In the genomic region with DNA sequence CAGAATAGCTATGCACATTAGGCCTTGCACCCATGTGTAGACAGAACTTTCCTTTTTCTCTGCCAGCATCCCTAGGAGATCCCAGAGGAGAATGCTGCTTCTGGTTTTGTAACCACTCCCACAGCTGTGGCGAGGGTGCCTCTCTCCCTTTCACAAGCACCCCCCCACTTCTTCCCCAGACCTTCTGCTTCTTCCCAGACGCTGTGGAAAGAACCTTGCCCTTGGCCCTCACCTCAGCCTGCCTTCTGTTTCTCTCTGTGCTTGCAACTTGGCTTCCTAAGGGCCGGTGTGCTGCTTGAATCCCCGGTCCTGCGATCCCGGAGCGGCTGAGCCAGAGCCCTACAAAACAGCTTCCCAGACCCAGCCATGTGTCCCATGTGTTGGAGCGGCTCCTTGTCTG, we compare ENCODE assay signal across 12 mouse cellular contexts. TPM values are rescaled to one million over a fixed set of nuclear protein-coding genes. Genes with fewer than 3 reads are reported as not detected.
DNase-seq lines count a peak whose midpoint lies in the region; ATAC-seq and TF ChIP-seq lines count a peak whose summit lies in the region.
"Had no signal": no experiment of that assay in that cellular context is flagged by ENCODE, and none has a peak within 500 bp of the region (broad histone marks: within the 10 kb centered on the region; RNA-seq: fewer than 3 reads in every experiment).

No protein-coding gene starts in this region.

- H3K4me1 ChIP-seq in midbrain, embryonic 10.5 days = peaks cover 6% of the 10 kb centered on the region
- H3K4me1 ChIP-seq in midbrain, embryonic 16.5 days (ENCODE audit: control insufficient read depth, insufficient read depth, low read length) = no peaks in the 10 kb centered on the region
- H3K4me1 ChIP-seq: hindbrain, embryonic 13.5 days had no signal

- TF ChIP-seq CTCF in gastrocnemius, adult 2 months (IDR thresholded peaks at IDR 0.05) = no peak

- intact Hi-C loops in gastrocnemius, adult 2 months (cut with DNase I) = no loop called here

- H3K4me3 ChIP-seq in gastrocnemius, adult 2 months = no peak overlapping the region
- H3K4me3 ChIP-seq in midbrain, embryonic 10.5 days = 0 out of 2 replicates have a peak overlapping the region, but pooled peaks have one; percentile 9
- H3K4me3 ChIP-seq in midbrain, embryonic 16.5 days (ENCODE audit: low read depth, low read length) = no peak overlapping the region
- H3K4me3 ChIP-seq: hindbrain, embryonic 13.5 days had no signal

- no peak overlapping the region for H3K9ac ChIP-seq in midbrain, embryonic 16.5 days (ENCODE audit: low read depth, low read length)
- H3K9ac ChIP-seq: hindbrain, embryonic 13.5 days had no signal

- ATAC-seq in midbrain, embryonic 16.5 days = no peak
- no peak for ATAC-seq in activated CD4-positive, CD25-positive, alpha-beta regulatory T cell, adult 4 months
- ATAC-seq: forebrain, embryonic 16.5 days had no signal

- no peaks in the 10 kb centered on the region for H3K27me3 ChIP-seq in midbrain, embryonic 10.5 days (ENCODE audit: low read depth, poor library complexity, severe bottlenecking)
- no peaks in the 10 kb centered on the region for H3K27me3 ChIP-seq in midbrain, embryonic 16.5 days (ENCODE audit: control insufficient read depth, insufficient read depth, low read depth, low read length)

- no peaks in the 10 kb centered on the region for H3K36me3 ChIP-seq in midbrain, embryonic 10.5 days
- H3K36me3 ChIP-seq in midbrain, embryonic 16.5 days (ENCODE audit: control insufficient read depth, insufficient read depth, low read length) = no peaks in the 10 kb centered on the region
- H3K36me3 ChIP-seq: hindbrain, embryonic 13.5 days had no signal

- no peak overlapping the region for H3K4me2 ChIP-seq in midbrain, embryonic 16.5 days (ENCODE audit: low read length)
- H3K4me2 ChIP-seq: hindbrain, embryonic 13.5 days had no signal

- WGBS in midbrain, embryonic 10.5 days = 84% methylated on average over 8 of the region's 8 CpGs
- 83% methylated on average over 8 of the region's 8 CpGs for WGBS in midbrain, embryonic 16.5 days

- no peak for DNase-seq in gastrocnemius, adult 2 months
- DNase-seq in gastrocnemius, postnatal 4 days (ENCODE audit: low spot score in 2 of 2) = no peak
- DNase-seq in midbrain, embryonic 10.5 days (ENCODE audit: low spot score) = no peak
- peak; percentile 58 for DNase-seq in liver
- peak; percentile 54 to 62 for DNase-seq in thymus, postnatal 10 days (ENCODE audit: low spot score in 2 of 2)
- no peak for DNase-seq in layer of hippocampus, adult 11-12 months (ENCODE audit: low spot score)
- DNase-seq: adrenal gland, adult 2 months had no signal

- peak overlapping the region; percentile 56 for H3K27ac ChIP-seq in gastrocnemius, adult 2 months
- peak overlapping the region; percentile 50 for H3K27ac ChIP-seq in midbrain, embryonic 10.5 days (replicated peaks)
- H3K27ac ChIP-seq in midbrain, embryonic 16.5 days (ENCODE audit: low read length) = no peak overlapping the region
- H3K27ac ChIP-seq: hindbrain, embryonic 13.5 days had no signal

- H3K9me3 ChIP-seq in midbrain, embryonic 10.5 days (replicated peaks) = no peaks in the 10 kb centered on the region
- H3K9me3 ChIP-seq in midbrain, embryonic 16.5 days (replicated peaks; ENCODE audit: control insufficient read depth, low read length, poor library complexity, severe bottlenecking) = no peaks in the 10 kb centered on the region
- H3K9me3 ChIP-seq: hindbrain, embryonic 13.5 days had no signal

RNA-seq across cellular contexts. Expression of gene Tspoap1, which starts 9.3 kb away (rescaled TPM):
- not detected for total RNA-seq in gastrocnemius, adult 2 months (2021)
- total RNA-seq in gastrocnemius, postnatal 4 days (2021) = under 1 TPM; 0.18 to 0.39 TPM
- polyA plus RNA-seq in midbrain, embryonic 10.5 days (2016; fragmentation: Nextera tagmentation; extraction: Ambion mirVana) = 8.2 and 14.7 TPM in 2 replicates
- polyA plus RNA-seq in midbrain, embryonic 16.5 days (2015; fragmentation: Nextera tagmentation; extraction: Ambion mirVana) = 62.6 and 68.5 TPM in 2 replicates
- 1 to 10 TPM; 1.6 to 2.4 TPM for polyA plus RNA-seq in activated CD4-positive, CD25-positive, alpha-beta regulatory T cell, adult 4 months (2017; shearing (Covaris generic))
- polyA plus RNA-seq: C2C12 had no signal

RNA-seq across cellular contexts. Expression of gene Supt4a, which starts 13.7 kb away (rescaled TPM):
- 10 to 100 TPM; 36.8 TPM for total RNA-seq in gastrocnemius, adult 2 months (2021)
- 10 to 100 TPM; 52.1 to 55.5 TPM for total RNA-seq in gastrocnemius, postnatal 4 days (2021)
- 157 and 171 TPM in 2 replicates for polyA plus RNA-seq in midbrain, embryonic 10.5 days (2016; fragmentation: Nextera tagmentation; extraction: Ambion mirVana)
- 127 TPM in 2 replicates for polyA plus RNA-seq in midbrain, embryonic 16.5 days (2015; fragmentation: Nextera tagmentation; extraction: Ambion mirVana)
- 100 to 1,000 TPM; 373 to 410 TPM for polyA plus RNA-seq in activated CD4-positive, CD25-positive, alpha-beta regulatory T cell, adult 4 months (2017; shearing (Covaris generic))

RNA-seq across cellular contexts. Expression of gene Mpo, which starts 42.4 kb away (rescaled TPM):
- total RNA-seq in gastrocnemius, adult 2 months (2021) = not detected
- under 1 TPM; 0.34 to 0.93 TPM for total RNA-seq in gastrocnemius, postnatal 4 days (2021)
- 2.5 and 2.7 TPM in 2 replicates for polyA plus RNA-seq in midbrain, embryonic 10.5 days (2016; fragmentation: Nextera tagmentation; extraction: Ambion mirVana)
- polyA plus RNA-seq in midbrain, embryonic 16.5 days (2015; fragmentation: Nextera tagmentation; extraction: Ambion mirVana) = 0.08 and 0.22 TPM in 2 replicates
- not detected for polyA plus RNA-seq in activated CD4-positive, CD25-positive, alpha-beta regulatory T cell, adult 4 months (2017; shearing (Covaris generic))
- polyA plus RNA-seq: adrenal gland, adult 2 months; C2C12 had no signal

Comparison
In these comparisons a context has a peak if more than half of its experiments do, and no peak if none do; other contexts are left out.
1. DNase-seq: peak in liver (single experiment) and thymus, postnatal 10 days (2 of 2); none in gastrocnemius, adult 2 months (single experiment), gastrocnemius, postnatal 4 days (0 of 2), midbrain, embryonic 10.5 days (single experiment) and layer of hippocampus, adult 11-12 months (single experiment).